Mouse (Mus musculus) large intestine, adult 2 months (tissue): ENCODE data around the gene Zfp808. TPM values are rescaled to one million over a fixed set of nuclear protein-coding genes. Genes with fewer than 3 reads are reported as not detected.
"Not testable (repeated sequence)": the region's sequence is repeated elsewhere in the genome, so short reads cannot be mapped to it uniquely, and the experiment has no call there.

Experiments
- DNase-seq: peaks from one replicate; pipeline ENCODE4 v3.0.0-alpha.2; 2012; ENCODE audit warnings: low read depth, low spot score
- WGBS: fragments of 180-500 bp; shearing (Covaris S2); methylation state at CpG from one replicate; pipeline ENCODE4 v1.1.7; 2018; 5-methylcytosine and 5-hydroxymethylcytosine counted together
- polyA plus RNA-seq: library from polyadenylated mRNA; depleted of rRNA; stranded (reverse); fragments of >200 nt; gene quantifications from 2 replicates; pipeline ENCODE4 v1.2.3, GENCODE M21; 2012; rRNA removed

Gene Zfp808
- polyA plus RNA-seq, result 0.12 and 0.32 TPM in 2 replicates

- peak; percentile 13 for DNase-seq
- WGBS, result 6% methylated on average over 21 of the region's 21 CpGs
Measured at GRCm38 (mm10) chr13:62129432-62130171, at the start of gene Zfp808. Gene Zfp808 (plus strand): TSS chr13:62129886.

- 73% methylated on average over 4 of the region's 4 CpGs for WGBS
Measured at GRCm38 (mm10) chr13:62098786-62099185, 30.9 kb upstream of the Zfp808 start.

GRCm38 (mm10) chr13:62099454-62099853 is 30.2 kb upstream of the Zfp808 start:
- WGBS, result 90% methylated on average over 4 of the region's 4 CpGs
- DNase-seq, result not testable (repeated sequence)

More at GRCm38 (mm10) chr13:62098786-62099185, 30.9 kb upstream of the Zfp808 start:
- DNase-seq, result not testable (repeated sequence)

- DNase-seq, result not testable (repeated sequence)
- WGBS, result 66% methylated on average over 1 of the region's 1 CpGs
Measured at GRCm38 (mm10) chr13:62102368-62102767, 27.3 kb upstream of the Zfp808 start.

GRCm38 (mm10) chr13:62115861-62116260 is 13.8 kb upstream of the Zfp808 start:
- WGBS, result 26% methylated on average over 2 of the region's 2 CpGs
- DNase-seq, result not testable (repeated sequence)

GRCm38 (mm10) chr13:62121578-62121977 is 8.1 kb upstream of the Zfp808 start:
- not testable (repeated sequence) for DNase-seq
- WGBS, result 67% methylated on average over 1 of the region's 1 CpGs

GRCm38 (mm10) chr13:62181835-62182755 is 52.4 kb downstream of the Zfp808 start:
- WGBS, result 69% methylated on average over 2 of the region's 2 CpGs
- not testable (repeated sequence) for DNase-seq

- DNase-seq, result no peak
- 39% methylated on average over 3 of the region's 3 CpGs for WGBS
Measured at GRCm38 (mm10) chr13:62245264-62245663, 115.6 kb downstream of the Zfp808 start.

- WGBS, result 78% methylated on average over 9 of the region's 9 CpGs
- DNase-seq, result not testable (repeated sequence)
Measured at GRCm38 (mm10) chr13:62255226-62255625, 125.5 kb downstream of the Zfp808 start.

- DNase-seq, result no peak
- 72% methylated on average over 4 of the region's 4 CpGs for WGBS
Measured at GRCm38 (mm10) chr13:62263392-62263791, 133.7 kb downstream of the Zfp808 start.
